Mouse (Mus musculus) intestine, embryonic 16.5 days (tissue): ENCODE results near the gene Qsox1. TPM values are rescaled to one million over a fixed set of nuclear protein-coding genes. Genes with fewer than 3 reads are reported as not detected.
A peak's percentile ranks its signal among the peaks of the same experiment; 100 is the strongest.

Experiments
- ATAC-seq: fragments of 200-750 bp; cut with Nextera tagmentation; 2 replicates; pipeline ENCODE4 v1.8.0; 2017; ENCODE audit warnings: moderate TSS enrichment, moderate library complexity
- H3K27ac ChIP-seq: fragments of 300-500 bp; sonication (generic); 2 replicates; pipeline ENCODE4 v1.5.1; 2014; ENCODE audit warnings: mild to moderate bottlenecking, low read length
- H3K27me3 ChIP-seq: fragments of 300-500 bp; sonication (generic); replicated peaks from 2 replicates; pipeline ENCODE4 v1.6.1; 2014; ENCODE audit warnings: low read length, control low read depth, mixed read lengths; ENCODE audit not compliant: control insufficient read depth, insufficient read depth
- H3K36me3 ChIP-seq: fragments of 300-500 bp; sonication (generic); 2 replicates; pipeline ENCODE4 v1.6.1; 2014; ENCODE audit warnings: low read length, control low read depth; ENCODE audit not compliant: control insufficient read depth, insufficient read depth
- H3K4me1 ChIP-seq: fragments of 300-500 bp; sonication (generic); 2 replicates; pipeline ENCODE4 v1.6.1; 2014; ENCODE audit warnings: low read length, control low read depth, mixed read lengths; ENCODE audit not compliant: control insufficient read depth, insufficient read depth
- H3K4me2 ChIP-seq: fragments of 300-500 bp; sonication (generic); 2 replicates; pipeline ENCODE4 v1.6.1; 2014; ENCODE audit warnings: low read depth, low read length, control low read depth
- H3K4me3 ChIP-seq: fragments of 300-500 bp; sonication (generic); 2 replicates; pipeline ENCODE4 v1.5.1; 2014; ENCODE audit warnings: mild to moderate bottlenecking, low read length
- H3K9ac ChIP-seq: fragments of 300-500 bp; sonication (generic); 2 replicates; pipeline ENCODE4 v1.6.1; 2014; ENCODE audit warnings: low read depth, low read length
- H3K9me3 ChIP-seq: fragments of 300-500 bp; sonication (generic); 2 replicates; pipeline ENCODE4 v1.6.1; 2016; ENCODE audit warnings: low read length, control low read depth; ENCODE audit not compliant: control insufficient read depth
- WGBS: fragments of 180-500 bp; shearing (Covaris S2); extraction: QIAGEN DNeasy Blood & Tissue Kit; methylation state at CpG from one replicate; pipeline ENCODE4 v1.1.7; 2014; 5-methylcytosine and 5-hydroxymethylcytosine counted together
- polyA plus RNA-seq: library from polyadenylated mRNA; unstranded; fragments of >200 nt; fragmentation: Nextera tagmentation; extraction: Ambion mirVana; gene quantifications from 2 replicates; pipeline ENCODE4 v1.2.1, GENCODE M21; 2015

Gene Qsox1
- polyA plus RNA-seq, 1 experiment from 2014 or later = 49.9 TPM

DNA sequence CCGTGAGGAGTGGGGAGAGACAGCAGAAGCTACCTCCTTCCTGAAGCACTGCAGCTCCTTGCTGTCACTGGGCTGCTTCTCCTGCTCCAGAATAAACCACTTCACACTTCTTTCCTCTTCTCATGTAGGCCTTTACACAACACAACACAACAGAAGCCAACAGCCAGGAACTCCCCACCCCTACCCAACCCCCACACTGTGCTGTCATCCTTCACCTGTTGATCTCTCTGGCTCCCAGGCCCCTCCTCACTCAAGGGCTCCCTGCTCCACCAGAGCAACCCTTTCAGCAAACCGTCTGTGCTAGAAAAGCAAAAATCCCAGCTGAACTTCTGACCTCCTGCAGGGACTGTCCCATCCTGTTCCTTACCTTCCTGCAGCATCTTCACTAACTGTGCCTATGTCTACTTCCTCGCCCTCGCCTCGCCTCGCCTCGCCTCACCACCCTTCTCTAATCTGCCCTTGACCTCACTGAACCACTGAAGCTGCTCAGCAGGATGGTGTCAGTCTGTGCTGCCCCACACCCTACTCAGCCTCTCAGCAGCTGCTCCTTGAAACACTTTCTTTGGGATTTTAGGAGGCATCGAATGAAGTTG is 15.1 kb upstream of the Qsox1 start:
- ATAC-seq = 0 out of 2 replicates have a peak, but pooled peaks have one; percentile 31
- Histone ChIP-seq H3K4me2 (no peak overlapping the region), H3K36me3 (no peaks in the 10 kb centered on the region), H3K9ac (no peak overlapping the region), H3K27ac (no peak overlapping the region), H3K4me1 (peaks cover 8% of the 10 kb centered on the region), H3K9me3 (no peaks in the 10 kb centered on the region), H3K27me3 (no peaks in the 10 kb centered on the region), H3K4me3 (no peak overlapping the region)
- whole genome bisulfite sequencing = 47% methylated on average over 8 of the region's 8 CpGs

DNA sequence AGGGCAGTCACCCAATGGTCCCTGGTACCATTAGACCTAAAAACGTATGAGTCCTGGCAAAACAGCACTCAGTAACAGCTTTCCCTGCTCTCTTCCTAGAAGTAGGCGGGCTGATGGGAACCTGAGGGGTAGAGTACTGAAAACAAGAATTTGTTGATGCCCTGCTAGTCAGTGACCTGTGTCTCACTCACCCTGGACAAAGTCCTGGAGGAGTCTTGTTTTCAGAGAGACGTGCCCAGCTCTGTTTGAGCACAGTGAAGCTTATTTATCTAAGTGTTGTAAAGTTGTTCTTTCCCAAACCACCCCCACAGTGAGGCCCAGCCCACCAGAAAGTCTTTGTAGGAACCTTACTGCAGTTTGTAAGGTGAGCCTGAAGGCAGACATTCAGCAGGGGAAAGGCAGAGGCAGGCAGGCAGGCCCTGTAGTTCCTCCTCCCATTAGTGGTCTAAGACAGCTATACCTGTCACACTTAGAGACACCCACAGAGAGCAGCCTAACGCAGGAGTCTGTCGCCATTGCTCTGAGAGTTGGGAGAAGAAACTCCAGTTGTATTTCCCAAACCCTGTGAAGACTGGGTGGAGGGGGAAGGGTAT is 14.2 kb upstream of the Qsox1 start:
- Histone ChIP-seq H3K4me2 (no peak overlapping the region), H3K9me3 (0 out of 2 replicates have a peak, but pooled peaks cover 3% of the 10 kb centered on the region), H3K9ac (no peak overlapping the region), H3K27me3 (no peaks in the 10 kb centered on the region), H3K36me3 (no peaks in the 10 kb centered on the region), H3K4me1 (peaks cover 8% of the 10 kb centered on the region), H3K4me3 (no peak overlapping the region), H3K27ac (no peak overlapping the region)
- WGBS = 36% methylated on average over 5 of the region's 5 CpGs
- peak; percentile 77 for ATAC-seq

DNA sequence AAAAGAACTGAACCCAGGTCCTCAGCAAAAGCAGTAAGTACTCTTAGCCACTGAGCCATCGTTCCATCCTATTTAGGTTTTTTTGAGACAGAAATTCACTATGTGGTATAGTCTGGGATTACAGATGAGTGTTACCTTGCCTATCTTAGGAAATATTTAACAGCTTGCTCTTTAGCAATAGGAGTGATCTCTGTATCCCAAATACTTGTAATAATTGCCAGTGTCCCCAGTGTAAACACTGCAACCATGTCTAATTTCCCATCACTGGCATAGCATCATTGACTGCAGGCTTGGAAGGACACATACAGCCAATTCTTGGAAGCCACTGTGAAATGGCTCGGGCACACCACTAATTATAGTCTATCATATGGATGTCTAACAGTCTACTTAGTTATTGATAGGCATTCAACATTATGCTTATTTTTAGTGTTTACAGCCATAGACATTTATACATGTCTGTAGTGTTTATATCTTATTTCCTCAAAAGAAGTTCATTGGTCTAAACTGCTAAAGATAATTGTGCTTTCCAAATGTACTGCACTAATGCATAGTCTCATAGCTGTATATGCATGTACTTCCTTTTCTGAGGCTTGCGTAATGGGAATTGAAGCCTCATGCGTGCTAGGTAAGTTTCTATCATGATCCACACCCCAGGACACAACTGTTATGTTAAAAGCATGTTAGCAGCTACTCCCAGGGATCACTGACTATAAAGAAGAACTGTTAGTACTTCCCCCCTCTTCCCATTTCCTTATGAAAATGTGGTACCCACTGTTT is 13.4 kb upstream of the Qsox1 start:
- 81% methylated on average over 4 of the region's 4 CpGs for WGBS
- peaks cover 8% of the 10 kb centered on the region for H3K4me1 ChIP-seq
- H3K27ac ChIP-seq = no peak overlapping the region
- H3K36me3 ChIP-seq = no peaks in the 10 kb centered on the region
- no peak overlapping the region for H3K9ac ChIP-seq
- H3K27me3 ChIP-seq = no peaks in the 10 kb centered on the region
- no peak overlapping the region for H3K4me3 ChIP-seq
- ATAC-seq = no peak
- H3K9me3 ChIP-seq = 0 out of 2 replicates have a peak, but pooled peaks cover 5% of the 10 kb centered on the region
- H3K4me2 ChIP-seq = no peak overlapping the region

DNA sequence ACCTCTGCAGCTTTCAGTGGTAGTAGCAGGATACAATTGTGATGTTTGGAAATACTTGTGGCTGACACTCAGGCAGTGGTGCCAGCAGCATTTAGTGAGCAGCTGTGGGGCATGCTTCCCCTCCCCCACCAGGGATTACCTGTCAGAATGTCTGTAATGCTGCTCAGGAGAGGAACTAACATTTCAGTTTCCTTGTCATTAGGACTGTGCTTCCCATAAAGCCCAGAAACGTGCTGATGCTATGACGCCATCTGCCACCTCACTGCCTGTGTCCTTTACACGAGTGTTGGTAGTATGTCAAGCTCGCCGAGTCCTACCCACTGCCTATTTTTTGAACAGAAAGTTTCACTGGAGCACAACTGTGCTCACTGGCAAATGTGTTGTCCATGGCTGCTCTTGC is 8.0 kb upstream of the Qsox1 start:
- Histone ChIP-seq H3K27me3 (no peaks in the 10 kb centered on the region), H3K36me3 (no peaks in the 10 kb centered on the region), H3K4me3 (no peak overlapping the region), H3K4me2 (no peak overlapping the region), H3K27ac (no peak overlapping the region), H3K9ac (no peak overlapping the region), H3K4me1 (no peaks in the 10 kb centered on the region), H3K9me3 (0 out of 2 replicates have a peak, but pooled peaks cover 5% of the 10 kb centered on the region)
- ATAC-seq = no peak
- WGBS = 83% methylated on average over 5 of the region's 5 CpGs

DNA sequence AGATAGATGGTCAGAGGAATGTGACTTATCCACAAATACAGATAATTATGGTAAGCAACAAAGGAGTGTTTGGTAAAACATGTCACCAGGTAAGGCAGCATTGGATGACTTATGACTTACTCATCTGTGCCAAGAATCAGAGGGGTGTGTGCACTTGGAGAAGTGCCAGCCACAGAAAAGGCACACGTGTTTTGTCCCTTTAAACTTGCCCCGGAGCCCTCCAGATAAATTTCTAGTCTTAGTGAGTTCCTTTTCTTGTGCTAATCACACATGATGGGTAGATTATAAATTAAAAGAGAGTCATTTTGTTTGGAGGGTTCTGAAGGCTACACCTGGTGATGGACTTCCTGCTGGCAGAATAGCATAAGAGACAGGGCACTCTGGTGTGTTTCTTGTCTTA is 3.5 kb upstream of the Qsox1 start:
- Histone ChIP-seq H3K36me3 (no peaks in the 10 kb centered on the region), H3K4me2 (no peak overlapping the region), H3K9ac (no peak overlapping the region), H3K27me3 (no peaks in the 10 kb centered on the region), H3K4me3 (no peak overlapping the region), H3K9me3 (no peaks in the 10 kb centered on the region), H3K4me1 (peaks cover 11% of the 10 kb centered on the region), H3K27ac (no peak overlapping the region)
- ATAC-seq = no peak
- 52% methylated on average over 2 of the region's 2 CpGs for WGBS

DNA sequence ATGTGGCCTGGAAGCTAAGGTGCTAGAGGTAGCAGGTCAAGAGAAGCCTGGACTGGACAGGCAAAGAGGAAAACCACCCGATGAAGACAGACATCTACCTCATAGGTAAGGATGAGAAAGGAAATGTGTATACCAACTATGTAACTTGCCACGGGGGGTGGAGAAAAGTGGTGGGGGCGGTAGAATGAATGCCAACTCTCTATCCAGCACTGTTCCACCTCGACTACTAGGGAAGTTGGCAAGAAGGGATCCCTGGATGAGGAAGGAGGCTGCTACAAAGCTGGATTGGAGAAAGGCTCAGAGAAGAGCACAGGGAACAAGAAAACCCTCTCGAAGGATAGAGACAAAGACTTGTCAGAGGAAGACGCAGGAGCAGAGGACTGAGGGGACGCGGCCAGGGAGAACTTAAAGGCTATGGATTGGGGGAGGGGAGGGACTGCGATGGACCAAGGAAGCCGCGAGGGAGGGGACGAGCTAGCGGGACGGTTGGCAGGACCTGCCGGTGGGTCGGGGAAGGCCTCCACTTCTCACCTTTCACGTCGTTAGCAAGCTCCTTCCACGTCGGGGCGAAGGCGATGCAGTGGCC is 601 bp downstream of the Qsox1 start:
- peak overlapping the region; percentile 72 for H3K27ac ChIP-seq
- peaks cover 26% of the 10 kb centered on the region for H3K4me1 ChIP-seq
- peak overlapping the region; percentile 79 for H3K4me2 ChIP-seq
- no peaks in the 10 kb centered on the region for H3K9me3 ChIP-seq
- 3% methylated on average over 22 of the region's 22 CpGs for WGBS
- no peaks in the 10 kb centered on the region for H3K27me3 ChIP-seq
- ATAC-seq = no peak; the same call in 1 of the 2 replicates
- peak overlapping the region; percentile 90 for H3K4me3 ChIP-seq
- H3K36me3 ChIP-seq = no peaks in the 10 kb centered on the region
- H3K9ac ChIP-seq = peak overlapping the region; percentile 74

DNA sequence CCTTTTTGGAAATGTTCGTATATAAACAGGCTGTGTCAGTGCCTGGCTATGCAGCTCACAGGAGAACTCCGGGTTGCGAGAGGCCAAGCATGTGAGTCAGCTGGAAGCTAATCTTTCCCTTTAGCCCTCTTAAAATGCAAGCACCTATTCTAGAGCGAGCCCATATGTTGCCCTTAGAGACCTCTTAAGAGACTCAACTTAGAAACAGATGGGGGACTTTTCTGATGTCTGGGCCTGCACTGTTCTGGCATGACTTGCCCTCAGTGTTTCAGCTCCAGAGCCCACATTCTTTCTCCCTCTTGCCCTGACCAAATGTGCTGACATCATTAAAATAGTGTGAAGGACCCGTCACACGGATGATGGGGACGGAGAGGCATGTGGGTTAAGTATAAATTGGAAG is 2.1 kb downstream of the Qsox1 start:
- H3K27ac ChIP-seq = peak overlapping the region; percentile 76
- peak overlapping the region; percentile 53 for H3K9ac ChIP-seq
- peaks cover 27% of the 10 kb centered on the region for H3K4me1 ChIP-seq
- H3K9me3 ChIP-seq = no peaks in the 10 kb centered on the region
- 58% methylated on average over 7 of the region's 7 CpGs for WGBS
- H3K4me2 ChIP-seq = peak overlapping the region; percentile 34
- H3K4me3 ChIP-seq = peak overlapping the region; percentile 13
- no peaks in the 10 kb centered on the region for H3K27me3 ChIP-seq
- ATAC-seq = no peak
- H3K36me3 ChIP-seq = no peaks in the 10 kb centered on the region

DNA sequence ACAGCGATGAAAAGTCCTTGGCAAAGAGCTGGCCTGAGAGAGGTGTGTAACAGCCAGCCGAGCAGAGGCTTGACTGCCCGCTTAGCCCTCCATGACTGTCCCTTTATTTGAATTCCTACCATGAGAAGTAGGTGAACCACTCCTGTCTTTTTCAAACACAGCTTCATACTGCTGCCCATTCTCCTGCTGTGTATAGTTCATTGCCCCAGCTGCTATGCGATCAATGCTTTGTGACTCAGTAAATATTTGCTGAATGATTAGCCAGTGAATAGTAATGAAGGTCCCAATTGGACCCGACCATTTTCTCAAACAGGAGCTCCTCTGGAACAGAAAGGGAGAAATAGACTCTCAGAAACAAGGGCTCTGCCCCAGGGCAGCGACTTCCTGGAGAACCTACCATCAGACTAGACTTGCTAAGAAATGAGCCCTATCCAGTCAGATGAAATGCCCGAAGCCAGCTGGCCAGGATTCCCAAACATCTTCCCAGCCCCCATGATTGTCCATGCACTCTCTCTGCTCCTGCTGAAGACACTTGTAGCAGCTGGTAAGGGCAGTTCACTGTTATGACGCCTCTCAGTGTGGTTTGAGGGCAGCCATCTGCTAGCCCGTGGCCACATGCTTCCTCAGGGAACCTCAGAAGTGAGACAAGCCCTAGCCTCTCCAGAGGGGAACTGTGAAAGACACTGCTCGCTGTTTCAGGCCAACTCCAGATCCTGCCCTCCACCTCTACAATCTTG is 2.8 kb downstream of the Qsox1 start:
- Histone ChIP-seq H3K4me1 (peaks cover 29% of the 10 kb centered on the region), H3K4me2 (peak overlapping the region; percentile 34), H3K9me3 (no peaks in the 10 kb centered on the region), H3K4me3 (peak overlapping the region; percentile 13), H3K36me3 (no peaks in the 10 kb centered on the region), H3K27me3 (no peaks in the 10 kb centered on the region), H3K9ac (peak overlapping the region; percentile 53), H3K27ac (peak overlapping the region; percentile 76)
- WGBS = 38% methylated on average over 10 of the region's 10 CpGs
- peak; percentile 23 for ATAC-seq

DNA sequence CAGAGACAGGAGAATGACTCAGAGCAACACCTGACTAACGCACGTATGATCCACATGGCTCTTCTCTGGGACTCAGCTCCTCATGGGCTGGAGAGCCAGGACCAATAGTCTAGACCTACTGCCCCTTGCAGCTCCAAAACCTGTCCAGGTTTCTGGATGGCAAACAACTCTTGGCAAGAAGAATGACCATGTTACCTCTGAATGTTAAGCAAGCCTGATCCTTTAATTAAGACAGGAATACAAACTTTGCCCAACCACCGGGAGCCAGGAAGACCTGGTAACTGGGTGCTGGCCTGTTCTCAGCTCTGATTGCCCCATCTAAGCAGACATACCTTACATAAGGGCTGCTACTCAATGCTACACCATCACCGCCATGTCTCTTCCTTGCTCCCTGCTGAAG is 4.4 kb downstream of the Qsox1 start:
- H3K4me3 ChIP-seq = no peak overlapping the region
- no peaks in the 10 kb centered on the region for H3K36me3 ChIP-seq
- H3K9me3 ChIP-seq = no peaks in the 10 kb centered on the region
- H3K27me3 ChIP-seq = no peaks in the 10 kb centered on the region
- H3K4me1 ChIP-seq = peaks cover 26% of the 10 kb centered on the region
- H3K4me2 ChIP-seq = no peak overlapping the region
- H3K27ac ChIP-seq = no peak overlapping the region
- H3K9ac ChIP-seq = no peak overlapping the region
- WGBS = 97% methylated on average over 4 of the region's 4 CpGs
- ATAC-seq = no peak
